Mouse (Mus musculus): ENCODE data around the gene Ptger1. TPM values are rescaled to one million over a fixed set of nuclear protein-coding genes. Genes with fewer than 3 reads are reported as not detected.

Ptger1 gene
- polyA plus RNA-seq, 1 experiment = 2.5 TPM

DNA sequence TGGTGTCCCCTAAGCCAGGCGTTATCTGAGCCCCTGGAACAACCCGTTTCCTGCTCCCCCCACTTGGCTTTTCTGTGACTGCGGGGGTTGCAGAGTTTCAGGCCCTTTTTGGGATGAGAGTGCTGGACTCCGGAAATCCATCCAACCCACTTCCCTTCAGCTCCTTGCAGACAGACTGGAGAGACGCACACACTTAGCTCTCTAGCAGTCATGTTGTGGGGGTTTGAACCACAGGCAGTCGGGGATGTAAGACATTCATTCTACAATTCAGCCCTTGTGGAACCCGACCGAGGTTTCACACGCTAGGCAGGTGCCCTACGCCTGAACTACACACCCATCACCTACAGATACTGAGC lies 12.8 kb upstream of the Ptger1 start:
- DNase-seq (ENCODE audit: low read depth, low spot score) = no peak
- WGBS = 17% methylated on average over 10 of the region's 10 CpGs

DNA sequence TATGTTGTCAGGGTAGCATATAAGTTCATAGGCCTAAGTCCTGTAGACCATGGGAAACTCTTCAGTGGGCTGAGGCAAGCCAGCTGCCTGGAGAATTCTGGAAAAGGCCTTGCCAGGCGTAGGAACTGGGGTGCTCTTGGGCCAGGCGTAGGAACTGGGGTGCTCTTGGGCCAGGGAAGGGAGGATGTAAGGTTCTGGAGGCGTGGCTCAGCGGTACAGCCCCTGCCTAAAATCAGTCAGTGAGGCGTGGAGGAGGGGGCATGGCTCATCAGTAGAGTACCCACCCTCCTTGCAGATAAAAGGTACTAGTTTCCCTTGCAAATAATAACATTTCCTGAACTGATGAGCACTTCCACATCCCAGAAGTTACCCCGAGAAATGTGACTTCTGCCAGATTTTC lies 11.8 kb upstream of the Ptger1 start:
- WGBS = 86% methylated on average over 6 of the region's 6 CpGs
- no peak for DNase-seq (ENCODE audit: low read depth, low spot score)

DNA sequence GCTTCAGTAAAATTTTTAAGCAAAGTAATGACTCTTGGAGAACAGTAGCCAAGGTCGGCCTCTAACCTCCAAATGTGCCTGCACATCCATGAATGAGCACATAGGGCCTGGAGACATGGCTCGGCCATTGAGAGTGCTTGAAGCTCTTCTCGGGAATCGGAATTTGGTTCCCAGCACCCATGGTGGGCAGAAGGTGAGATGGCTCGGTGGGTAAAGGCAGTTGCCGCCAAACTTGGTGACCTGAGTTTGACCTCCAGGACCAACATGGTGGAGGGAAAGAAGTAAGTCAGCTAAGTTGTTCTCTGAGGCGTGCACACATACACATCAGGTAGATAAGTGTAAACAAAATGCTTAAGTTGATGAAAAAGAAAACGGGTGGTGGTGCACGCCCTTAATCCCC lies 10.4 kb upstream of the Ptger1 start:
- no peak for DNase-seq (ENCODE audit: low read depth, low spot score)
- 91% methylated on average over 9 of the region's 9 CpGs for WGBS

DNA sequence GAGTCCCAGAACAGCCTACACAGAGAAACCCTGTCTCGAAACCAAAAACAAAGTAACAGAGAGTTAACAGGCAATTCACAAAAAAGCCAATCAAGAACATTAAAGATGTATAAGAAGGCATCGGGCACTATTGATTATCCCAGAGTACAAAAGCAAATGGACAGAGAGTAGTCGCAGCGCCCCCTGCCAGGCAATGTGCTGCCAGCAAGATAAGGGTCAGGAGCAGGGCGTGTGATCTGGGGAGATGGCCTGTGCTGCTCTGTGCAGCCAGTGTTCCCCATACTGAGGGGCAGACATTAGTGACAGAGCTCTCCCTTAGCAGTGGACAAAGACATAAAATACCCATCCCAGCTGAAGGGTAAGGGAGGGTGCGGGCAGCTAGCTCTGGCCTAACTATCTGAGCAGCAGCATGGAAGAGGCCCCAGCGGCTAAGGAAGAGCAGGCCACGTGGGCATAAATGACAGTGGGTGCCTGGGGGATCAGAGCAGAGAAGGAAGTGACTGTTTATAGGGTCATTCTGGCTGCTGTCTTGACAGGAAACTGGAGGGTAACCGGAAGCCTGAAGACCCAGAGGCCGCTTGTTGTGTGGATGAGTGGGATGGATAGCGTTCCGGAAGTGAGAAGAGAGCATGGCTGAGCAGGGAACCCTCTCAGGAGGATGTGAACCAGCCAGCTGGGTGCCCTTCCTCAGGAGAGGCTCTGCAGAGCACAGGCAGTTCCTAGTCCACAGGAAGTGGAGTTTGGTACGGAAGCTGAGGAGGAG lies 9.8 kb upstream of the Ptger1 start:
- DNase-seq (ENCODE audit: low read depth, low spot score) = no peak
- 85% methylated on average over 13 of the region's 13 CpGs for WGBS

DNA sequence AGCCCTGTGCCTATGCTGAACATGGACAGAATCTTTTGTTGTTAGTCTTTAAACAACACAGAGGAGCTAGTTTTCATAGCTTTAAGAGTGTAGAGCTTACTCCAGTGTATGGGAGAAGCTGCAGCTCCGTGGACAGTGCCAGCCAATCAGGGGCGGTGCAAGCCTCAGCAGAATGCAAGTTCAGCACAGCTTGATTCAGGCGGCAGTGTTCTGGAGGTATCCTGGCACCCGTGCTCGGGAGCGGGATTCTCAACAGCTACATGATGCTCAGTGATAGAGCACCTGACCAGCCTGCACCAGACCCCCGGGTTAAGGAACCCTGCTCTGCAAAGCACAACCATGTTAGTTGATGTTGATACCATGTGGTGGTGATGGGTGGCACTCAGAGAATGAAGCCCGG lies 5.9 kb upstream of the Ptger1 start:
- no peak for DNase-seq (ENCODE audit: low read depth, low spot score)
- WGBS = 46% methylated on average over 8 of the region's 8 CpGs

DNA sequence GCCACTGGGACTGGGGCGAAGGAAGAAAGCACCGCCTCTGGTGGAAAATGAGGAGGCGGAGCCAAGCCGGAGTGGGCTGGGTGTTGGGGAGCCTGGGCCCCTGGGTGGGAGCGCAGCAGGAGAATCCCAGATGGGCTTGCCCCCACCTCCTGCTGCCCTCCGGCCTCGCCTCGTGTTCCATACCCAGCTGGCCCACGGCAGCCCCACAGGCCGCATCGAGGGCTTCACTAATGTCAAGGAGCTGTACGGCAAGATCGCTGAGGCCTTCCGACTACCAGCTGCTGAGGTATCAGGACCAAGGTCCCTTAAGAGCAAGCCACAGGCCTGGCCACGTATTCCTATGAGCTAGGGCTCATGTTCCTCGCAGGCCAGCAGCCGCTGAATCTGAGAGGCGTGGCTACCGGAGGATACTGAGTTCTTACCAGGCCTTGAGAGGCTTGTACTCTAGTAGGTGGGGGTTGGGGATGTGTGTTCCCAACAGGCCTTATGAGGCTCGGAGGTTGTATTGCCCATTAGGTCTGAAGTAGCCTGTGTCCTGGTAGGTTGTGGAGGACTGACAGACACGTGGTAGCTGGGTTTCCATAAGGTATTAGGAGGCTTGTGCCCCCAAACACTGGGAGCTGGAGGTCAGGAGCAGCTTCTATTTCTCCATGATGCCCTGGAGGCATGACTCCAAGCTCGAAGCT lies 5.3 kb upstream of the Ptger1 start:
- 44% methylated on average over 22 of the region's 22 CpGs for WGBS
- DNase-seq (ENCODE audit: low read depth, low spot score) = no peak

GRCm38 (mm10) chr8:83662421-83662826 lies 4.1 kb upstream of the Ptger1 start:
- WGBS = 6% methylated on average over 4 of the region's 4 CpGs
- DNase-seq (ENCODE audit: low read depth, low spot score) = peak; percentile 71

DNA sequence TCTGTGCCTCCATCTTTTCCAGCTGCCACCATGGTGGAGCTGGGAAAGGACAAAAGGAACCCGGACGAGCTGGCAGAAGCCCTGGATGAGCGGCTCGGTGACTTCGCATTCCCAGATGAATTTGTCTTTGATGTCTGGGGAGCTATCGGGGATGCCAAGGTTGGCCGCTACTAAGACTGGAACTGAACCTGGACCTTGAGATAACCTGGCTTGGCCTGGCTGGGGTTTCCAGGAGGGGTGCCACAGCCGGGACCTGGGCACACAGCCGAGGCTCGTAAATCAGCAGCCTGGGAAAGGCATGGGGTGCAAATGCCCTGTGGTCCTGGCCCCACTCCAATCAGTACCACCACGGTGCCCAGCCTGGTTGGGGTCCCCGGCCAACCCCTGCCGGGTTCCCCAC lies 2.4 kb upstream of the Ptger1 start:
- DNase-seq (ENCODE audit: low read depth, low spot score) = no peak
- 85% methylated on average over 13 of the region's 13 CpGs for WGBS

- 48% methylated on average over 2 of the region's 2 CpGs for WGBS
- DNase-seq (ENCODE audit: low read depth, low spot score) = no peak
These were observed 1.4 kb upstream of the Ptger1 start for GRCm38 (mm10) chr8:83664931-83665625.

GRCm38 (mm10) chr8:83666866-83667234 lies 372 bp downstream of the Ptger1 start:
- no peak for DNase-seq (ENCODE audit: low read depth, low spot score)
- 85% methylated on average over 3 of the region's 3 CpGs for WGBS

- 80% methylated on average over 10 of the region's 10 CpGs for WGBS
- DNase-seq (ENCODE audit: low read depth, low spot score) = no peak
These were observed 1.0 kb downstream of the Ptger1 start for GRCm38 (mm10) chr8:83667526-83667925.

DNA sequence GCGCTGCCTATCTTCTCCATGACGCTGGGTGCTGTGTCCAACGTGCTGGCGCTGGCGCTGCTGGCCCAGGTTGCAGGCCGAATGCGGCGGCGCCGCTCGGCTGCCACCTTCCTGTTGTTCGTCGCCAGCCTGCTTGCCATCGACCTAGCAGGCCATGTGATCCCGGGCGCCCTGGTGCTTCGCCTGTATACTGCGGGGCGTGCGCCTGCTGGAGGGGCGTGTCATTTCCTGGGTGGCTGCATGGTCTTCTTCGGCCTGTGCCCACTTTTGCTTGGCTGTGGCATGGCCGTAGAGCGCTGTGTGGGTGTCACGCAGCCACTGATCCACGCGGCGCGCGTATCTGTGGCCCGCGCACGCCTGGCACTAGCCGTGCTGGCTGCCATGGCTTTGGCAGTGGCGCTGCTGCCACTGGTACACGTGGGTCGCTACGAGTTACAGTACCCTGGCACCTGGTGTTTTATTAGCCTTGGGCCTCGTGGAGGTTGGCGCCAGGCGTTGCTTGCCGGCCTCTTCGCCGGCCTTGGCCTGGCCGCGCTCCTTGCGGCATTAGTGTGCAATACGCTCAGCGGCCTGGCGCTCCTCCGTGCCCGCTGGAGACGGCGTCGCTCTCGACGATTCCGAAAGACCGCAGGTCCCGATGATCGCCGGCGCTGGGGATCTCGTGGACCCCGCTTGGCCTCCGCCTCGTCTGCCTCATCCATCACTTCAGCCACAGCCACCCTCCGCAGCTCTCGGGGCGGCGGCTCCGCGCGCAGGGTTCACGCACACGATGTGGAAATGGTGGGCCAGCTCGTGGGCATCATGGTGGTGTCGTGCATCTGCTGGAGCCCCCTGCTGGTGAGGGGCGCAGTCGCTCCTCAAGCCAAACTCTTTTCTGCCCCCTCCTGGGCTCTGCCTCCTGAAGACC lies 1.8 kb downstream of the Ptger1 start:
- DNase-seq (ENCODE audit: low read depth, low spot score) = no peak

GRCm38 (mm10) chr8:83669013-83669412 lies 2.5 kb downstream of the Ptger1 start:
- no peak for DNase-seq (ENCODE audit: low read depth, low spot score)
- 81% methylated on average over 16 of the region's 16 CpGs for WGBS

More for the DNA sequence above, 1.8 kb downstream of the Ptger1 start:
- WGBS = 34% methylated on average over 80 of the region's 80 CpGs

- 61% methylated on average over 5 of the region's 5 CpGs for WGBS
- no peak for DNase-seq (ENCODE audit: low read depth, low spot score)
These were observed 6.5 kb downstream of the Ptger1 start for GRCm38 (mm10) chr8:83672936-83673335.

DNA sequence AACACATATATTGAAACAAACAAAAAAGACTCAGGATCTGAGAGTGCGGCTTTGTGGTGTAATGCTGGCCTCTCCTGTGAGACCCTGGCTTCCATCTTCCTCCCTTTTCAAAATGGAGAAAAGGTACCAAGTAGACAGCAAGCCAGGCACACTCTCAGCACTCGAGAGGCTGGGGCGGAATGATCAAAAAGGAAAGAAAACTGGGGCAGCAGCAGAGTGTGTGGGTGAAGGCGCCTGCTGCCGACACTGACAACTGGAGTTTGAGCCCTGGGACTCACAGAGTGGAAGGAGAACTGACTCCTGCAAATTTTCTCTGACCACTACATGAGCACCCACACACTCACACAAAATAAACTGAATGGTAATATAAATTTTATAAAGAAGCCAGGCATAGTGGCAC lies 8.0 kb downstream of the Ptger1 start:
- WGBS = 95% methylated on average over 5 of the region's 5 CpGs
- DNase-seq (ENCODE audit: low read depth, low spot score) = no peak

GRCm38 (mm10) chr8:83679866-83680265 lies 13.4 kb downstream of the Ptger1 start:
- DNase-seq (ENCODE audit: low read depth, low spot score) = no peak
- 91% methylated on average over 12 of the region's 12 CpGs for WGBS

DNA sequence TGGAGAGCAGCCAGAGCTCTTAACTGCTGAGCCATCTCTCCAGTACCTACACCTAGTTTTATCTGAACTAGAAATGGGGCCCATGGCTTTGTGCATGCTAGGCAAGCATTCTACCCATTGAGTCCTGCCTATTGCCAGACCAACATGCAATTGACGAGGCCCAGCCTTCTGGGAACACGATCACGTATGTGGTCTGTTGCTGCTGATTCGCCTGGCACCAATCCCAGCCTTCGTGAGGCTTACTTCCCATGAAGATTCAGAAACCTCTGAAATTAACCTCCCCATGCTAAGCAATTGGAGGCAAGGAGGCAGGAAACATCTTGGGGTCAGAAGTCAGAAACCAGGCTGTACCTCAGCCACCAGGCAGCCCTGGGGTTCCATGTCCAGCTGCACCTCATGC lies 14.1 kb downstream of the Ptger1 start:
- 78% methylated on average over 5 of the region's 5 CpGs for WGBS
- DNase-seq (ENCODE audit: low read depth, low spot score) = no peak

DNA sequence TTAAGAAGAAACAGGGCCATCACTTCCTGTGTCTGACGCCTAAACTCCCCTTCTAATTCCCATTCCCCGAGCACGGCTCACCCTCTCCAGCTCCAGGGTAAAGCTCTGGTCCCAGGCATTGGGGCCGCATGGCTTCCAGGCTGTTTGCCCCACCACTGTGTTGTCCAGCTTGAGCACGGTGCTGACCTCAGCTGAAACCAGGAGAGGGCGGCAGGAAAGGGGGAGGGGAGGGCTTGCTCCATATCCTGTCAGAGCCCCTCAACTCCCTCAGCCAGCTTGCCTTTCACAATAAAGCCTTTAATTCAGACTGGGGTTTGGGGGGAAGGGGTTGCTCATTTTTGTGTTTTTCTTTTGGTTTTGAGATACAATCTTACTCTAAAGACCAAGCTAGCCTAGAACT lies 14.6 kb downstream of the Ptger1 start:
- no peak for DNase-seq (ENCODE audit: low read depth, low spot score)
- WGBS = 66% methylated on average over 6 of the region's 6 CpGs

DNA sequence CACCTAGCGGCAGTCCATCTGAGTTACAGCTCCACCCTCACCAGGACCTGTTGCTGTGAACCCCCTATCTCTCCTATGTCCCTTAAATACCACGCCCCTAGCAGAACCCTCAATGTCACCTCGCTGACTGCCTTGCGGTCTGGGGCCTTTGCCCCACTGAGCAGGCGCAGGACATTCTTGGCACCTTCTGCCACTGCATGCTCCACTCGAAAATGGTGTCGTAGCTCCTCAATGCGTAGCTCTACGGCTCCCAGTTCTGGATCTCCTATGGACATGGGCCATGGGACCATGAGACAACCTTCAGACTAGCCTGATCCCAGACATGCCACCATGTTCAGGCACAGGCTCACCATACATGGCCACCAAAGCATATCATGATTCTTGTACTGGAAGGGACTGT lies 18.0 kb downstream of the Ptger1 start:
- no peak for DNase-seq (ENCODE audit: low read depth, low spot score)
- 98% methylated on average over 9 of the region's 9 CpGs for WGBS

DNA sequence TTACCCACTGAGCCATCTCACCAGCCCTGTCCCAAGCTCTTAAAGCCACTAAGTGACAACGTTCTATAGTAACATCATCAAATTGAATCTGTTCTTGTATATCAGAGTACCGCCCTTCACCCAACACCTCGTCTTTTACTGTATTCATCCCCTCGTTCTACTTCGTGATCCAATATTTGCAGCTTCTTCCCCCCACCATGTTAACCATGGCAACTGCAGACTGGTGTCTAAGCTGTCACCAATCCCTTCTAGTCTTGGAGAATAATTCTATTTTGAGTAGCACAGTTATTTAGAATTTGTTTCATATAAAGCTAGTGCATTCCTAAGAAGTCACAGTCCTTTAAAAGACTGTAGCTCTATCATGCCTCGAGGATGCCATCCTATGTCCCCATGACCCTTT lies 22.8 kb downstream of the Ptger1 start:
- DNase-seq (ENCODE audit: low read depth, low spot score) = no peak
- WGBS = 94% methylated on average over 6 of the region's 6 CpGs
